Mouse (Mus musculus) heart, adult 2 months (tissue): ENCODE data around the gene Gm10775. TPM values are rescaled to one million over a fixed set of nuclear protein-coding genes. Genes with fewer than 3 reads are reported as not detected.
A peak's percentile ranks its signal among the peaks of the same experiment; 100 is the strongest.

ENCODE experiments used
- DNase-seq, 2 experiments: peaks; one replicate each; pipeline ENCODE4 v3.0.0; 2021
- H3K27ac ChIP-seq: fragments of 200-600 bp; 2 replicates; pipeline ENCODE4 v1.8.1; 2022
- H3K27me3 ChIP-seq: fragments of 200-500 bp; 2 replicates; pipeline ENCODE4 v1.6.1; 2012; ENCODE audit warnings: mild to moderate bottlenecking, low read length, inconsistent platforms, mixed read lengths; ENCODE audit not compliant: control insufficient read depth, insufficient read depth
- H3K36me3 ChIP-seq: fragments of 200-500 bp; 2 replicates; pipeline ENCODE4 v1.6.1; 2012; ENCODE audit warnings: low read length, inconsistent platforms; ENCODE audit not compliant: control insufficient read depth, insufficient read depth
- H3K4me1 ChIP-seq: fragments of 200-500 bp; 2 replicates; pipeline ENCODE4 v1.6.1; 2011; ENCODE audit warnings: low read length; ENCODE audit not compliant: control insufficient read depth, insufficient read depth
- H3K4me3 ChIP-seq: fragments of 200-600 bp; 2 replicates; pipeline ENCODE4 v1.8.1; 2022
- H3K79me2 ChIP-seq: fragments of 200-500 bp; replicated peaks from 2 replicates; pipeline ENCODE4 v1.6.1; 2012; ENCODE audit warnings: mild to moderate bottlenecking, inconsistent platforms, low read length, moderate library complexity, mixed read lengths; ENCODE audit not compliant: control insufficient read depth, insufficient read depth
- H3K9ac ChIP-seq: fragments of 200-500 bp; 2 replicates; pipeline ENCODE4 v1.6.1; 2012; ENCODE audit warnings: low read depth, mild to moderate bottlenecking, control low read depth, inconsistent platforms, low read length, mixed read lengths
- CTCF ChIP-seq: fragments of 200-600 bp; IDR thresholded peaks from 2 replicates; pipeline ENCODE4 v1.8.1; 2022; ENCODE audit warnings: antibody characterized with exemption, mild to moderate bottlenecking, moderate library complexity
- EP300 ChIP-seq: fragments of 200-500 bp; IDR thresholded peaks from 2 replicates; pipeline ENCODE4 v1.6.1; 2011; ENCODE audit warnings: low read depth, low read length, control low read depth; ENCODE audit not compliant: insufficient read depth
- POLR2A ChIP-seq: fragments of 200-500 bp; IDR thresholded peaks from 2 replicates; pipeline ENCODE4 v1.6.1; 2011; ENCODE audit warnings: mild to moderate bottlenecking, low read depth, low read length, control low read depth; ENCODE audit not compliant: insufficient read depth
- WGBS: fragments of 180-500 bp; shearing (Covaris S2); methylation state at CpG from one replicate; pipeline ENCODE4 v1.1.7; 2018; 5-methylcytosine and 5-hydroxymethylcytosine counted together
- intact Hi-C: fragments of 180-260 bp; cut with DNase I; formaldehyde crosslinking; loops from one replicate; pipeline ENCODE4 v1.15.1; 2025
- polyA plus RNA-seq: library from polyadenylated mRNA; depleted of rRNA; stranded (reverse); fragments of >200 nt; gene quantifications from 2 replicates; pipeline ENCODE4 v1.2.3, GENCODE M21; 2012; rRNA removed
- total RNA-seq, 2 experiments: library from RNA; stranded (reverse); gene quantifications; 2 replicates each; pipeline ENCODE4 v1.2.3; 2021

Gene Gm10775
- total and polyA plus RNA-seq, 3 experiments: not detected

GRCm38 (mm10) chr13:65277994-65278382 is 18.6 kb downstream of the Gm10775 start:
- H3K27ac ChIP-seq: peak overlapping the region; percentile 85
- intact Hi-C loops: loop anchor here (1.0 to 10.0 kb wide), 3 partner anchors 37 to 933 kb away; partner anchors contain the start of gene Mfsd14b
- WGBS: 9% methylated on average over 9 of the region's 9 CpGs

GRCm38 (mm10) chr13:65278383-65279341 is 19.3 kb downstream of the Gm10775 start, which contains the start of gene Zfp369:
Zfp369 (plus strand) TSS chr13:65278814.
- intact Hi-C loops: loop anchor here (1.0 to 10.0 kb wide), 3 partner anchors 37 to 934 kb away; partner anchors contain the start of gene Mfsd14b
- no peaks in the 10 kb centered on the region for H3K4me1 ChIP-seq
- peak within 1 kb of the TSS; percentile 87 for H3K4me3 ChIP-seq
- no peaks in the 10 kb centered on the region for H3K79me2 ChIP-seq
- H3K36me3 ChIP-seq: no peaks in the 10 kb centered on the region
- TF ChIP-seq EP300 (no peak), POLR2A (peak; percentile 78), CTCF (peak; percentile 25; the same call in 1 of the 2 replicates)
- H3K27me3 ChIP-seq: no peaks in the 10 kb centered on the region
- peak within 1 kb of the TSS; percentile 85 for H3K27ac ChIP-seq
- under 1% methylated on average over 50 of the region's 50 CpGs for WGBS
- peak within 1 kb of the TSS; percentile 79 for H3K9ac ChIP-seq
- DNase-seq: peak; percentile 95 to 96

More at GRCm38 (mm10) chr13:65277994-65278382, 18.6 kb downstream of the Gm10775 start:
- Histone ChIP-seq H3K36me3 (no peaks in the 10 kb centered on the region), H3K4me1 (no peaks in the 10 kb centered on the region), H3K4me3 (peak overlapping the region; percentile 87), H3K79me2 (no peaks in the 10 kb centered on the region), H3K9ac (peak overlapping the region; percentile 79), H3K27me3 (no peaks in the 10 kb centered on the region)
- TF ChIP-seq POLR2A: no peak
- TF ChIP-seq CTCF: no peak
- no peak for TF ChIP-seq EP300
- DNase-seq: no peak

- H3K4me1 ChIP-seq: no peaks in the 10 kb centered on the region
- H3K79me2 ChIP-seq: no peaks in the 10 kb centered on the region
- no peaks in the 10 kb centered on the region for H3K36me3 ChIP-seq
- intact Hi-C loops: no loop called here
- no peak overlapping the region for H3K27ac ChIP-seq
- H3K4me3 ChIP-seq: no peak overlapping the region
- WGBS: 96% methylated on average over 2 of the region's 2 CpGs
- no peaks in the 10 kb centered on the region for H3K27me3 ChIP-seq
- no peak for DNase-seq
- H3K9ac ChIP-seq: no peak overlapping the region
- TF ChIP-seq POLR2A (no peak), EP300 (no peak), CTCF (no peak)
Measured at GRCm38 (mm10) chr13:65286771-65287170, 27.4 kb downstream of the Gm10775 start.

GRCm38 (mm10) chr13:65296354-65296753 is 37.0 kb downstream of the Gm10775 start:
- Histone ChIP-seq H3K4me3 (no peak overlapping the region), H3K27ac (no peak overlapping the region), H3K36me3 (peaks cover 2% of the 10 kb centered on the region; the same call in 1 of the 2 replicates), H3K4me1 (no peaks in the 10 kb centered on the region), H3K79me2 (no peaks in the 10 kb centered on the region), H3K27me3 (no peaks in the 10 kb centered on the region), H3K9ac (no peak overlapping the region)
- intact Hi-C loops: no loop called here
- TF ChIP-seq EP300 (no peak), CTCF (no peak)
- WGBS: 99% methylated on average over 4 of the region's 4 CpGs
- no peak for DNase-seq

Other genes starting within 250 kb of the Gm10775 start
- not detected for gene Spata31d1c, start 226.5 kb upstream of the Gm10775 start, total RNA-seq
- not detected in 2 replicates for gene Spata31d1c, start 226.5 kb upstream of the Gm10775 start, polyA plus RNA-seq
- gene Prss47, start 206.8 kb upstream of the Gm10775 start, total RNA-seq: not detected
- gene Prss47, start 206.8 kb upstream of the Gm10775 start, polyA plus RNA-seq: not detected in 2 replicates
- gene Mfsd14b, start 146.6 kb upstream of the Gm10775 start, total RNA-seq: 10 to 100 TPM; 15.3 to 15.4 TPM
- 7.9 and 13.0 TPM in 2 replicates for gene Mfsd14b, start 146.6 kb upstream of the Gm10775 start, polyA plus RNA-seq
- not detected for gene Olfr465-ps1, start 121.5 kb upstream of the Gm10775 start, total RNA-seq
- not detected in 2 replicates for gene Olfr465-ps1, start 121.5 kb upstream of the Gm10775 start, polyA plus RNA-seq
- not detected for gene Olfr466, start 109.3 kb upstream of the Gm10775 start, total RNA-seq
- not detected in 2 replicates for gene Olfr466, start 109.3 kb upstream of the Gm10775 start, polyA plus RNA-seq
- gene Nlrp4f, start 53.6 kb upstream of the Gm10775 start, total RNA-seq: not detected
- not detected in 2 replicates for gene Nlrp4f, start 53.6 kb upstream of the Gm10775 start, polyA plus RNA-seq
- 10 to 100 TPM; 21.2 to 23.3 TPM for gene Zfp369, start 19.3 kb downstream of the Gm10775 start, total RNA-seq
- 11.0 and 18.6 TPM in 2 replicates for gene Zfp369, start 19.3 kb downstream of the Gm10775 start, polyA plus RNA-seq